Mouse (Mus musculus) left cerebral cortex, adult 2 months (tissue): ENCODE data around the gene H2-M5. TPM values are rescaled to one million over a fixed set of nuclear protein-coding genes. Genes with fewer than 3 reads are reported as not detected.

Source experiments
- DNase-seq, 2 experiments: peaks; one replicate each; pipeline ENCODE4 v3.0.0; 2021 to 2022; ENCODE audit warnings: low spot score in 2 of 2, mixed read lengths in 1 of 2; ENCODE audit errors: extremely low spot score in 1 of 2
- H3K27ac ChIP-seq: fragments of 200-600 bp; 2 replicates; pipeline ENCODE4 v1.8.1; 2022
- H3K4me3 ChIP-seq: fragments of 200-600 bp; 2 replicates; pipeline ENCODE4 v1.8.1; 2022
- CTCF ChIP-seq: fragments of 200-600 bp; IDR thresholded peaks from 2 replicates; pipeline ENCODE4 v1.8.1; 2022; ENCODE audit warnings: antibody characterized with exemption, mild to moderate bottlenecking, moderate library complexity
- intact Hi-C: fragments of 180-260 bp; cut with DNase I; formaldehyde crosslinking; loops from one replicate; pipeline ENCODE4 v1.15.1; 2025
- total RNA-seq, 2 experiments: library from RNA; stranded (reverse); gene quantifications; 2 replicates each; pipeline ENCODE4 v1.2.3; 2021

H2-M5 gene
- total RNA-seq, 2 experiments from 2014 or later = 0.61 to 0.75 TPM

DNA sequence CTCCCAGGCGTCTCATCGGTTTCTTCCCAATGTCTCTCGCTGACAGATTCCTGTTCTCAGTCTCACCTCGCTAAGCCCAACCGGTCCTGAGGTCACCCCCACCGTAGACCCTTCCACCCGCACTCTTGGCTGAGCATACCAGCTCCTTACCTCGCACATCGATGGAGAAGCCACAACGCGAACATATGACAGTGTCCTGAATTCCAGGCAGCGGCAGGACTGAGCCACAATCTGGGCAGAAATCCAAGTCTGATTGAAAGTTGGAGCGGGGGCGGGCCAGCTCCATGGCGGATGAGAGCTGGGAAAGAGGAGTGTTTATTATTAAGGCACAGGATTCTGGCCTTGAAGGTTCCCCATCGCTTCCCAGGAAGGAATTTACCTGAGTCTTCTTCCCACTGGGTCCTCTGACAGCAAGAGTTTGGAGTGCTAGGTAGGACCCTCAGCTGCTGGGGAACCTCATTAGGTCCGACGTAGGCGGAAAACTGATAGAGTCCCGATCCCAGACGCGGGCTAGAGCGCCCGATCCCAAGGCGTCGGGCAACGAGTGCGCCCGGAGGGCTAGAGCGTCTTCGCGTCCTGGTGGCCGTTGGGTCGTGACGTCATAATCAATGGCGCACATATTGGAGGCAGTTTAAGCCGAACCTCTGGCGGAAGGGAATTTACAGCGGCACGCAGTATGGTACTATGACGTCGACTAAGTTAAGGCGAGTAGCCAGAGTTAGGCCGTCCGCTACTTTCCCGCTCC is 31.2 kb downstream of the H2-M5 start, which contains the start of the genes Znrd1 and Znrd1as:
Znrd1 (minus strand) TSS at position 561 of the 745 bp plus-strand sequence.
Znrd1as (plus strand) TSS at position 594 of the 745 bp plus-strand sequence.
- Histone ChIP-seq H3K27ac (peak within 1 kb of the TSS; percentile 88), H3K4me3 (peak within 1 kb of the TSS; percentile 94)
- no peak for TF ChIP-seq CTCF
- DNase-seq = peak; percentile 94 to 95
- intact Hi-C loops = loop anchor here (1.0 to 5.0 kb wide), 4 partner anchors 16 to 121 kb away; partner anchors contain the start of genes Rnf39 and Trim26

DNA sequence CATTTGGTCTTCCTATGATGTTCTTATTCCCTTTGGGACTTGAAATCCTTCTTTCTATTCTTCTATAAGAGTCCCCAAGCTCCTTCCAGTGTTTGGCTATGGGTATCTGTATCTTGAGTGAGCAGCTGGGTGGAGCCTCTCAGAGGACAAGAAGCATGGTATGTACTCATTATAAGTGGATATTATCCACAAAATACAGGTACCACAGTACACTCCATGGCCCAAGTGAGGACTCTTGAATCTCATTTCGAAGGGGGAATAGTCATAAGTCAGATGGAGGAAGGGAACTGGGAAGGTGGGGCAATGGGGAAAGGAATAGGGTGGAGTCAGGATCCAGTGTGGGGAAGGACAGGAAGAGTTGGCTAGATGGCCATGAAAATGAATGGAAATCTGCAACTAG is 36.3 kb downstream of the H2-M5 start:
- Histone ChIP-seq H3K27ac (no peak overlapping the region), H3K4me3 (no peak overlapping the region)
- intact Hi-C loops = no loop called here
- no peak for TF ChIP-seq CTCF
- DNase-seq = no peak

GRCm38 (mm10) chr17:36952631-36953030 is 36.7 kb downstream of the H2-M5 start:
- TF ChIP-seq CTCF = no peak
- DNase-seq = no peak
- intact Hi-C loops = no loop called here
- H3K4me3 ChIP-seq = no peak overlapping the region
- no peak overlapping the region for H3K27ac ChIP-seq

DNA sequence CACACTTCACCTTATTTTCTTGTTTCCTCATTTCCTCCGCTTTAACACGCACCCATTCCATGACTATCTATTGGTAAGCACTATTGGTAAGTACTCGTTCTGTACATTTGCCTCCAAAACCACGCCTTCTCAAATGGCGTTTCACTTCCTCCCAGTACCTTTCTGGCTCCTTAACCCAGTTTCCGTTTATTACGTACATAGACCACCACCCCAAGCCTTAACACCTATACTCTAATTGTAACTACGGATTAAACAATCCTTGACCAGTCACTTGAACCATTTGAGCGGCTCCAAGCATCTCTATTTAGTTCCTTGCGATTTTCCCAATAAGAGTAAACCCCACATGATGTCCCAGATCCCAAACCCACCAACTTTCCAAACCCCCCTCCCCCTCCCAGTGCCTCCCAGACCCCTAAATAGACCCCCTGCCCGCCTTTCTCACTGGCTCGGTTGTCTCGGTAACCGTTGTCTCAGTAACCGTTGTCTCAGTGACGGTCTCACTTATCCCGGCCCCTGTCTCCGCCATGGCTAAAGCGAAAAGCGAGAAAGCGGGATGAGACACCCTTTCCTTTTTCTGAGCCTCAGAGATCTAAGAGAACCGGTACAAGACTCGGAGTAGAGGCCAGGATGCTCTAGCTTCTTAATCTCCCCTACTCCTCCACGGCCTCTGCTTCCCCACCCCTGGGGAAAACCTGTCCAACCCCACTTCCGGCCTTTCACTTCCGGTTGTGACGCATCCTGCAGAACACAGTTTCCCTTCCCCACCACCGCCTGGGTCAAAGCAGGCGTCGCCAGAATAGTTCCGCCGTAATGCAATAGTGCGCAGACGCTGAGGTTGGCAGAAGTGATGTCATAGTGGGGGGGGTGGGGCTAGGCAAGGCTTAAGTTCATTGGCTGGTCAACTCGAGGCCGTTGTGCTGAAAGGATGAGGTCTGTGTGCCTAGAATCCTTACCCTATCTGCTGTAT is 38.1 kb downstream of the H2-M5 start, which contains the start of gene Ppp1r11:
Ppp1r11 (minus strand) TSS at position 761 of the 967 bp plus-strand sequence.
- TF ChIP-seq CTCF = no peak
- intact Hi-C loops = no loop called here
- H3K27ac ChIP-seq = peak within 1 kb of the TSS; percentile 81
- peak within 1 kb of the TSS; percentile 76 for H3K4me3 ChIP-seq
- DNase-seq = peak; percentile 93 to 96

DNA sequence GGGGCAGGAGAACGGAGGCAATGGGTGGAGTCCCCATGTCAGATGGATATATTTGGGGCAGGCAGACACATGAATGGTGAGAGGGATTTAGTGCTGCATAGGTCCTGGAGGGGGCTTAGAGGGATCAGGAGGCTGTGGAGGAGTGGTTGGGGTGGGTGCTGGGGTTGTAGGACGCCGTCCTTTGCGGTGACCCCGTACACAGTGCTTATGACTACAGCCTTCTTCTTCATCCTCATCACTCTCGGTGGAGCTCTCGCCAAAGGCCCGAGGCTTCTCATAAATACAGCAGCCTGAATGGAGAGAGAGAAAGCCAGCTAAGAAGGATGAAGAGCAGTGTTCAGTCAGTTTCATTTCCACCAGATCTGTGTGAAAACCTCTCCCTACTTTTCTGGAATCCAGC is 40.1 kb downstream of the H2-M5 start:
- Histone ChIP-seq H3K27ac (no peak overlapping the region), H3K4me3 (no peak overlapping the region)
- no peak for DNase-seq
- TF ChIP-seq CTCF = no peak
- intact Hi-C loops = no loop called here

GRCm38 (mm10) chr17:36948286-36948685 is 41.1 kb downstream of the H2-M5 start:
- intact Hi-C loops = no loop called here
- Histone ChIP-seq H3K4me3 (no peak overlapping the region), H3K27ac (no peak overlapping the region)
- DNase-seq = no peak
- TF ChIP-seq CTCF = no peak

GRCm38 (mm10) chr17:36947051-36947819 is 42.1 kb downstream of the H2-M5 start:
- Histone ChIP-seq H3K27ac (peak overlapping the region; percentile 87), H3K4me3 (peak overlapping the region; percentile 55)
- peak; percentile 33 for TF ChIP-seq CTCF
- intact Hi-C loops = loop anchor here (2.0 kb wide), 1 partner anchor 100 kb away; no protein-coding TSS in a partner anchor
- DNase-seq = peak; percentile 67 to 71

DNA sequence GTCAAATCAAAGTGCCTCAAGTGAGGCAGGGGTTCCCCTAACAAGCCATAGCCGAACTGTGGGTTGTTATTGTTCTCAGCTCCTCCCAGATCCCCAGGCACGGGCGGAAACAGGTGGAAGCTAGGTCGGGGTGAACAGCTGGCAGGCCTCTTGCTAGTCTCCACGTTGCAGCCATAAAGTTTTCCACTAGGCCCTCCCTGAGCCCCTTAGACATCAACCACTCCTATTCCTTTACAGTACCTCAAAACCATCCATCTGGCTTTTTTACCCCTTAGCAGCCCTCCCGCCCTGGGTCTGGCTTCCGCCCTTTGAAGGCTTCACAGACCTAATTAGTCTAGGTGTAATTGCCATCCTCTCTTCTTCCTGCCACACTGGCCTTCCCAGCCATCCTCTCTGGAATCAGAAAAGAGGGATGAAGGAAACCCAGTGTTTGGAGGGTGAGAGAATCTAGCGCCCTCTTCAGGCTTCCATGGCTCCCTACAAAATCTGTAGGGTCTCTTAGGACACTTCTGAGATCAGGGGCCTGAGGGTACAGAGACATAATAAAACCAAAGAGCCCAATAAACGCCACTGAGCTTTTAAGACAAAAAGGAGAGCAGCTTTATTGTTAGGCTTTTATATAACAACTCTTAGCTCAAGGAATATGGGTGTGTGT is 45.1 kb downstream of the H2-M5 start:
- DNase-seq = peak in 1 of 2 experiments; percentile 36
- H3K4me3 ChIP-seq = peak overlapping the region; percentile 39
- H3K27ac ChIP-seq = no peak overlapping the region
- intact Hi-C loops = no loop called here
- TF ChIP-seq CTCF = peak; percentile 61

GRCm38 (mm10) chr17:36943691-36944090 is 45.6 kb downstream of the H2-M5 start:
- peak overlapping the region; percentile 58 for H3K4me3 ChIP-seq
- intact Hi-C loops = loop anchor here (2.0 kb wide), 1 partner anchor 15 kb away; no protein-coding TSS in a partner anchor
- no peak for TF ChIP-seq CTCF
- no peak for DNase-seq
- H3K27ac ChIP-seq = peak overlapping the region; percentile 89

GRCm38 (mm10) chr17:36942791-36943471 is 46.4 kb downstream of the H2-M5 start, which contains the start of gene Rnf39:
Rnf39 (plus strand) TSS chr17:36942918.
- intact Hi-C loops = loop anchor here (1.0 to 2.0 kb wide), 2 partner anchors 14 to 15 kb away; partner anchors contain the start of genes Znrd1 and Znrd1as
- no peak for TF ChIP-seq CTCF
- peak in 1 of 2 experiments; percentile 59 for DNase-seq
- H3K4me3 ChIP-seq = peak within 1 kb of the TSS; percentile 58
- peak within 1 kb of the TSS; percentile 89 for H3K27ac ChIP-seq
